Mouse (Mus musculus) layer of hippocampus, postnatal 25 days (tissue): ENCODE results near the gene Ap3s2. TPM values are rescaled to one million over a fixed set of nuclear protein-coding genes. Genes with fewer than 3 reads are reported as not detected.

Experiments used
- DNase-seq, 2 experiments: peaks; one replicate each; pipeline ENCODE4 v3.0.0; 2022; ENCODE audit warnings: mixed read lengths in 2 of 2, low spot score in 1 of 2; ENCODE audit errors: extremely low spot score in 1 of 2
- total RNA-seq, 2 experiments: library from RNA; stranded (reverse); gene quantifications; 2 replicates each; pipeline ENCODE4 v1.2.3; 2021

Gene Ap3s2
- total RNA-seq, 2 experiments from 2014 or later, result 46.6 to 51.4 TPM

- no peak for DNase-seq
These were observed 29.8 kb downstream of the Ap3s2 start for GRCm38 (mm10) chr7:79890436-79891221.

- DNase-seq, result no peak
These were observed 31.8 kb downstream of the Ap3s2 start for GRCm38 (mm10) chr7:79888603-79889002.

GRCm38 (mm10) chr7:79883613-79884334 lies 36.7 kb downstream of the Ap3s2 start:
- no peak for DNase-seq

- no peak for DNase-seq
These were observed 38.5 kb downstream of the Ap3s2 start for GRCm38 (mm10) chr7:79881901-79882300.

GRCm38 (mm10) chr7:79880998-79881397 lies 39.5 kb downstream of the Ap3s2 start:
- no peak for DNase-seq

GRCm38 (mm10) chr7:79880033-79880432 lies 40.4 kb downstream of the Ap3s2 start:
- no peak for DNase-seq

GRCm38 (mm10) chr7:79878455-79879025 lies 41.9 kb downstream of the Ap3s2 start:
- no peak for DNase-seq

GRCm38 (mm10) chr7:79873407-79873806 lies 47.0 kb downstream of the Ap3s2 start:
- DNase-seq, result no peak

GRCm38 (mm10) chr7:79871797-79872345 lies 48.6 kb downstream of the Ap3s2 start:
- no peak for DNase-seq

GRCm38 (mm10) chr7:79869072-79869719 lies 51.3 kb downstream of the Ap3s2 start:
- no peak for DNase-seq

- DNase-seq, result no peak
These were observed 52.0 kb downstream of the Ap3s2 start for GRCm38 (mm10) chr7:79868475-79868874.

GRCm38 (mm10) chr7:79867861-79868260 lies 52.6 kb downstream of the Ap3s2 start:
- DNase-seq, result no peak

GRCm38 (mm10) chr7:79866294-79867000 lies 54.0 kb downstream of the Ap3s2 start:
- no peak for DNase-seq

- no peak for DNase-seq
These were observed 58.7 kb downstream of the Ap3s2 start for GRCm38 (mm10) chr7:79861794-79862193.

- no peak for DNase-seq
These were observed 59.6 kb downstream of the Ap3s2 start, which contains the start of gene Anpep for GRCm38 (mm10) chr7:79860811-79861210. Gene Anpep, minus strand, starts transcription at chr7:79861059.

- no peak for DNase-seq
These were observed 61.4 kb downstream of the Ap3s2 start for GRCm38 (mm10) chr7:79858956-79859630.

GRCm38 (mm10) chr7:79858202-79858934 lies 62.1 kb downstream of the Ap3s2 start:
- no peak for DNase-seq

GRCm38 (mm10) chr7:79856305-79856704 lies 64.1 kb downstream of the Ap3s2 start:
- no peak for DNase-seq
